Mouse (Mus musculus) testis, adult 2 months (tissue): Measurements from ENCODE around the gene Nr1h4.

Source experiments
- CTCF ChIP-seq: fragments of 200-500 bp; IDR thresholded peaks from 2 replicates; pipeline ENCODE4 v1.5.1; 2012; ENCODE audit warnings: low read depth, mild to moderate bottlenecking, inconsistent platforms, low read length, moderate library complexity; ENCODE audit not compliant: control insufficient read depth, insufficient read depth, insufficient replicate concordance
- POLR2A ChIP-seq: fragments of 200-500 bp; IDR thresholded peaks from 2 replicates; pipeline ENCODE4 v1.6.1; 2012; ENCODE audit warnings: low read depth, mild to moderate bottlenecking, inconsistent platforms, low read length, moderate library complexity; ENCODE audit not compliant: control insufficient read depth

DNA sequence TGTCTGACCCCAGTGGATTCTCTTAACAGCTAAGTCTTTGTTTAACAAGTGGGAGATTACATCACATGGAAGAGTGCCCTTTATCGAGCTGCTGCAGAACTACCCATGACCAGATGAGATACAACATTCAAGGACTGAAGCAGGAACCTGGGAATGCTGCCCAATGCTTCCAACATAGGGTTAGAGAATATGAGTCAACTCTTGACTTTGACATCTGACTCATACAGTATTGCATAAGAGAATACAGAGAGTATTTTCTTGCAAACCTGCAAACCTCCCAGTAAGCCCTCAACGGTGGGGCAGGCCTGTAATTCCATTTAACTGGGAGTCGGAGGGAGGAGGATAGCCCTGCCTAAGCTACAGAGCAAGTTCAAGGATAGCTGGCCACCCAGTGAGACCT, 74.6 kb downstream of the Nr1h4 start:
- no peak for TF ChIP-seq POLR2A
- TF ChIP-seq CTCF = no peak
